Mouse (Mus musculus) hindbrain, postnatal 0 days (tissue): ENCODE results near the gene Tdrd12. TPM values are rescaled to one million over a fixed set of nuclear protein-coding genes. Genes with fewer than 3 reads are reported as not detected.

Experiments
- ATAC-seq: fragments of 200-750 bp; cut with Nextera tagmentation; 2 replicates; pipeline ENCODE4 v1.8.0; 2017; ENCODE audit warnings: mild to moderate bottlenecking, moderate TSS enrichment, moderate library complexity
- DNase-seq: peaks from one replicate; pipeline ENCODE4 v3.0.0-alpha.2; 2015; ENCODE audit warnings: low spot score
- H3K27ac ChIP-seq: fragments of 300-500 bp; sonication (generic); 2 replicates; pipeline ENCODE4 v1.5.1; 2014; ENCODE audit warnings: mild to moderate bottlenecking
- H3K27me3 ChIP-seq: fragments of 300-500 bp; sonication (generic); 2 replicates; pipeline ENCODE4 v1.6.1; 2014; ENCODE audit warnings: low read length, mixed read lengths; ENCODE audit not compliant: insufficient read depth
- H3K36me3 ChIP-seq: fragments of 300-500 bp; sonication (generic); 2 replicates; pipeline ENCODE4 v1.6.1; 2014; ENCODE audit warnings: low read length, mixed read lengths; ENCODE audit not compliant: insufficient read depth
- H3K4me1 ChIP-seq: fragments of 300-500 bp; sonication (generic); 2 replicates; pipeline ENCODE4 v1.6.1; 2014; ENCODE audit warnings: antibody characterized with exemption, low read length, mixed read lengths; ENCODE audit not compliant: insufficient read depth
- H3K4me2 ChIP-seq: fragments of 300-500 bp; sonication (generic); 2 replicates; pipeline ENCODE4 v1.6.1; 2014; ENCODE audit warnings: low read depth, mild to moderate bottlenecking, low read length, moderate library complexity, mixed read lengths
- H3K4me3 ChIP-seq: fragments of 300-500 bp; sonication (generic); 2 replicates; pipeline ENCODE4 v1.5.1; 2014; ENCODE audit warnings: low read length
- H3K9ac ChIP-seq: fragments of 300-500 bp; sonication (generic); replicated peaks from 2 replicates; pipeline ENCODE4 v1.6.1; 2014; ENCODE audit warnings: mild to moderate bottlenecking, low read length, moderate library complexity, mixed read lengths
- H3K9me3 ChIP-seq: fragments of 300-500 bp; sonication (generic); 2 replicates; pipeline ENCODE4 v1.6.1; 2016; ENCODE audit warnings: low read length, mixed read lengths
- CTCF ChIP-seq: IDR thresholded peaks from 2 replicates; pipeline ENCODE4 v1.5.1; 2016; ENCODE audit warnings: antibody characterized with exemption, control low read depth, low read depth
- WGBS: fragments of 180-500 bp; shearing (Covaris S2); extraction: QIAGEN DNeasy Blood & Tissue Kit; methylation state at CpG from one replicate; pipeline ENCODE4 v1.1.7; 2014; 5-methylcytosine and 5-hydroxymethylcytosine counted together
- polyA plus RNA-seq: library from polyadenylated mRNA; unstranded; fragments of >200 nt; fragmentation: Nextera tagmentation; extraction: Ambion mirVana; gene quantifications from 2 replicates; pipeline ENCODE4 v1.2.1, GENCODE M21; 2015
- total RNA-seq: library from RNA; depleted of rRNA; stranded (reverse); fragments of >200 nt; gene quantifications from 2 replicates; pipeline ENCODE4 v1.2.3, GENCODE M21; 2014

The Tdrd12 gene
- total and polyA plus RNA-seq, 2 experiments from 2014 or later, result 0.68 to 1.2 TPM

- Histone ChIP-seq H3K27me3 (no peaks in the 10 kb centered on the region), H3K9ac (no peak overlapping the region), H3K9me3 (no peaks in the 10 kb centered on the region), H3K4me3 (no peak overlapping the region), H3K36me3 (no peaks in the 10 kb centered on the region), H3K27ac (no peak overlapping the region), H3K4me2 (no peak overlapping the region), H3K4me1 (no peaks in the 10 kb centered on the region)
- ATAC-seq (no peak), DNase-seq (no peak)
- TF ChIP-seq CTCF, result no peak
- WGBS, result 91% methylated on average over 2 of the region's 2 CpGs
Measured at GRCm38 (mm10) chr7:35564067-35564865, 26.7 kb upstream of the Tdrd12 start.

GRCm38 (mm10) chr7:35563071-35563470 is 25.5 kb upstream of the Tdrd12 start:
- Histone ChIP-seq H3K9me3 (no peaks in the 10 kb centered on the region), H3K27me3 (no peaks in the 10 kb centered on the region), H3K9ac (no peak overlapping the region), H3K36me3 (no peaks in the 10 kb centered on the region), H3K4me1 (no peaks in the 10 kb centered on the region), H3K27ac (no peak overlapping the region), H3K4me2 (no peak overlapping the region), H3K4me3 (no peak overlapping the region)
- 77% methylated on average over 11 of the region's 11 CpGs for WGBS
- DNase-seq, result no peak
- ATAC-seq, result no peak
- TF ChIP-seq CTCF, result no peak

- no peak for ATAC-seq
Measured at GRCm38 (mm10) chr7:35559838-35560237, 22.3 kb upstream of the Tdrd12 start.

DNA sequence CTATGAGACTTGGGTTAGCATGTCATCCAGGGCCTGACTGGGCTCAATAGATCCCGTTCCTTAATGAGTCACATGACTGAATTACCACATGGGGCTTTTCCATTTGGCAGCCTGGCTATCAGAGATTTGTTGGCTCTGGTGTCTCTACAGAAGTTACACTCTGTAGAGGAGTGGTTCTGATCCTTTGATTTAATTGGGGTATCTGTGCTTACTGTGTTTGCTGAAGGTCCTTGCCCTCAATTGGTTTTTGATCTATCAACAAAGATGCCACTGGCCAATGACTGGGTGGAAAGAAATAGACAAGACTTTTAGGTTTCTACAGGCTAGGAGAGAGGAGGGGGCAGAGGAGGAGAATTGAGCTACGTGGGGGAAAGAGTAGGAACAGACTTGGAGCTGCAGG is 21.1 kb upstream of the Tdrd12 start:
- DNase-seq, result no peak
- H3K9ac ChIP-seq, result no peak overlapping the region
- ATAC-seq, result no peak
- TF ChIP-seq CTCF, result no peak
- H3K27ac ChIP-seq, result no peak overlapping the region
- no peaks in the 10 kb centered on the region for H3K27me3 ChIP-seq
- no peaks in the 10 kb centered on the region for H3K36me3 ChIP-seq
- H3K9me3 ChIP-seq, result no peaks in the 10 kb centered on the region
- H3K4me1 ChIP-seq, result no peaks in the 10 kb centered on the region; the same call in 1 of the 2 replicates
- 58% methylated on average over 2 of the region's 2 CpGs for WGBS
- no peak overlapping the region for H3K4me2 ChIP-seq
- H3K4me3 ChIP-seq, result no peak overlapping the region

More at GRCm38 (mm10) chr7:35559838-35560237, 22.3 kb upstream of the Tdrd12 start:
- WGBS, result 95% methylated on average over 3 of the region's 3 CpGs
- TF ChIP-seq CTCF, result no peak
- Histone ChIP-seq H3K9me3 (no peaks in the 10 kb centered on the region), H3K27me3 (no peaks in the 10 kb centered on the region), H3K4me2 (no peak overlapping the region), H3K36me3 (no peaks in the 10 kb centered on the region), H3K4me1 (no peaks in the 10 kb centered on the region), H3K9ac (no peak overlapping the region), H3K27ac (no peak overlapping the region), H3K4me3 (no peak overlapping the region)
- no peak for DNase-seq

DNA sequence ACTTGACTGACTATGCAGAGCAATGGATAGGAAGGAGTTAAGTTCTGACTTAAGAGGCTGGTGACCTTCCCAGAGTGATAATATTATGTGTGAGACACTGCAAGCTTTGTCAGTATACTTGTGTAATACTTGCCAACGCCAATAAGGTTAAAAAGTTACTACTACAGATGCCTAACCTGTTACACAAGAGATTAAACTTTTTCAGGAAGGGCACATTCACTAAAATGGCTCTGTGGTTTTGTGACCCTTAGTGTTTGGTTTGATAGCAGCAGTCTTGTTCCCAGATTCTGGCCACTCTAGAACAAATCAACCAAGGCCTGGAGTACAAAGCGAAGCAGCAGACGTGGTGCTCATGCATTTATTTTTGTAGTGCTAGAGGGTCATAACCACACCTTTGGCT is 20.0 kb upstream of the Tdrd12 start:
- Histone ChIP-seq H3K4me3 (no peak overlapping the region), H3K36me3 (no peaks in the 10 kb centered on the region), H3K4me2 (no peak overlapping the region), H3K9me3 (no peaks in the 10 kb centered on the region), H3K27ac (no peak overlapping the region), H3K9ac (no peak overlapping the region), H3K4me1 (no peaks in the 10 kb centered on the region; the same call in 1 of the 2 replicates), H3K27me3 (no peaks in the 10 kb centered on the region)
- no peak for DNase-seq
- 87% methylated on average over 3 of the region's 3 CpGs for WGBS
- no peak for ATAC-seq
- TF ChIP-seq CTCF, result no peak

DNA sequence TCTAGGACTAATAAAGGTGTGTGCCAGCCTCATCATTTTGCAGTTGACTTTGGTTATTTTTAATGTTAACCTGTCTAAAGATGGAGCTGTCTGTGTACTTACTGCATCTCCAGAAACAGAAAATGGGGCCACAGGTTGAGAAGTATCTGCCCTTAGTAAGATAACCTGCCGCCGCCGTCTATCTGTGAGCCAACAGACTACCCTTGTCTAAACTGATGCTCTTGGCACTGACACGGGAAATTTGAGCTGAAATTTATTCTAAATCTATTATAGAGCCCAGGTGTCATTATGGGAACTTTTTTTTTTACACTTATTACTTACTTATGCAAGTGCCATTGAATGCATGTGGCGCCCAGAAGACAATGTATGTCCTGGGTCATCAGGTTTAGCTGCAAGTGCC is 19.4 kb upstream of the Tdrd12 start:
- H3K27me3 ChIP-seq, result no peaks in the 10 kb centered on the region
- H3K4me1 ChIP-seq, result no peaks in the 10 kb centered on the region; the same call in 1 of the 2 replicates
- no peaks in the 10 kb centered on the region for H3K36me3 ChIP-seq
- H3K4me2 ChIP-seq, result no peak overlapping the region
- no peak overlapping the region for H3K4me3 ChIP-seq
- WGBS, result 90% methylated on average over 5 of the region's 5 CpGs
- H3K9me3 ChIP-seq, result no peaks in the 10 kb centered on the region
- ATAC-seq (no peak), DNase-seq (no peak)
- TF ChIP-seq CTCF, result no peak
- no peak overlapping the region for H3K9ac ChIP-seq
- no peak overlapping the region for H3K27ac ChIP-seq

DNA sequence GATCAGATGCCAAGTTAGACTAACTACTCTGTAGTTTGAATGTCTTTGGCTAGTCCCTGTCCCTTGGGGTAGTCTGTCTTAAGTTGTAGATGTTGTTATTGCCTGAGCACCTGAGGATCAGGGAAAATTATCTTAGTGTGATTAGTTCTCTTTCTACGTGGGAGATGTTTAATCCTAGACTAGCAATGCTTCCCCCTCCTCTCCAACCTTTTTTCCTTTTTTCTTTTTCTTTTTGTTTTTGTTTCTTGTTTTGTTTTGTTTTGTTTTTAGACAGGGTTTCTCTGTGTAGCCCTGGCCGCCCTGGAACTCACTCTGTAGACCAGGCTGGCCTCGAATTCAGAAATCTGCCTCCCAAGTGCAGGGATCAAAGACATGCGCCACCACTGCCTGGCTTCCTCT is 18.7 kb upstream of the Tdrd12 start, which contains the start of gene Nudt19:
Gene Nudt19, minus strand, starts transcription at position 100 of the 399 bp plus-strand sequence.
- peaks cover 4% of the 10 kb centered on the region; the same call in 1 of the 2 replicates for H3K36me3 ChIP-seq
- no peaks in the 10 kb centered on the region for H3K9me3 ChIP-seq
- H3K4me2 ChIP-seq, result peak within 1 kb of the TSS; percentile 98
- H3K4me1 ChIP-seq, result no peaks in the 10 kb centered on the region; the same call in 1 of the 2 replicates
- H3K27me3 ChIP-seq, result no peaks in the 10 kb centered on the region
- ATAC-seq (no peak), DNase-seq (no peak)
- TF ChIP-seq CTCF, result no peak
- peak within 1 kb of the TSS; percentile 81 for H3K4me3 ChIP-seq
- H3K9ac ChIP-seq, result peak within 1 kb of the TSS; percentile 98
- peak within 1 kb of the TSS; percentile 98 for H3K27ac ChIP-seq
- WGBS, result 61% methylated on average over 4 of the region's 4 CpGs
